Mouse (Mus musculus) layer of hippocampus, adult 9-11 months (tissue): ENCODE measurements around the gene H2-Oa.

Experiments used
- DNase-seq: peaks from one replicate; pipeline ENCODE4 v3.0.0; 2022

H2-Oa gene

GRCm38 (mm10) chr17:34101604-34102032, 9.5 kb downstream of the H2-Oa start:
- peak; percentile 91 for DNase-seq

GRCm38 (mm10) chr17:34102831-34103230, 10.7 kb downstream of the H2-Oa start:
- no peak for DNase-seq

- no peak for DNase-seq
Measured at GRCm38 (mm10) chr17:34104804-34105203, 12.7 kb downstream of the H2-Oa start.

GRCm38 (mm10) chr17:34106555-34106954, 14.4 kb downstream of the H2-Oa start:
- DNase-seq = no peak

GRCm38 (mm10) chr17:34107109-34107867, 15.1 kb downstream of the H2-Oa start:
- DNase-seq = no peak

GRCm38 (mm10) chr17:34108460-34108859, 16.3 kb downstream of the H2-Oa start:
- DNase-seq = no peak

GRCm38 (mm10) chr17:34109038-34109805, 17.1 kb downstream of the H2-Oa start:
- no peak for DNase-seq

- DNase-seq = no peak
Measured at GRCm38 (mm10) chr17:34109806-34110195, 17.7 kb downstream of the H2-Oa start.

- no peak for DNase-seq
Measured at GRCm38 (mm10) chr17:34110309-34110708, 18.2 kb downstream of the H2-Oa start.

- DNase-seq = no peak
Measured at GRCm38 (mm10) chr17:34114114-34114513, 22.0 kb downstream of the H2-Oa start.

GRCm38 (mm10) chr17:34116736-34117370, 24.7 kb downstream of the H2-Oa start:
- DNase-seq = no peak

GRCm38 (mm10) chr17:34117421-34118112, 25.4 kb downstream of the H2-Oa start:
- no peak for DNase-seq

GRCm38 (mm10) chr17:34118113-34118872, 26.2 kb downstream of the H2-Oa start:
- peak; percentile 57 for DNase-seq

GRCm38 (mm10) chr17:34118873-34119248, 26.7 kb downstream of the H2-Oa start:
- DNase-seq = no peak

- DNase-seq = peak; percentile 99
Measured at GRCm38 (mm10) chr17:34119249-34120179, 27.4 kb downstream of the H2-Oa start, which contains the start of gene H2-DMa. TSS of gene H2-DMa (plus strand) at chr17:34119541.

GRCm38 (mm10) chr17:34120180-34120723, 28.1 kb downstream of the H2-Oa start:
- peak; percentile 94 for DNase-seq

GRCm38 (mm10) chr17:34120814-34121171, 28.7 kb downstream of the H2-Oa start:
- peak; percentile 81 for DNase-seq

- DNase-seq = peak; percentile 95
Measured at GRCm38 (mm10) chr17:34121172-34121878, 29.2 kb downstream of the H2-Oa start.

GRCm38 (mm10) chr17:34121879-34122187, 29.7 kb downstream of the H2-Oa start:
- DNase-seq = peak; percentile 82
